8 mouse cellular contexts compared by ENCODE assay signal in the genomic region with DNA sequence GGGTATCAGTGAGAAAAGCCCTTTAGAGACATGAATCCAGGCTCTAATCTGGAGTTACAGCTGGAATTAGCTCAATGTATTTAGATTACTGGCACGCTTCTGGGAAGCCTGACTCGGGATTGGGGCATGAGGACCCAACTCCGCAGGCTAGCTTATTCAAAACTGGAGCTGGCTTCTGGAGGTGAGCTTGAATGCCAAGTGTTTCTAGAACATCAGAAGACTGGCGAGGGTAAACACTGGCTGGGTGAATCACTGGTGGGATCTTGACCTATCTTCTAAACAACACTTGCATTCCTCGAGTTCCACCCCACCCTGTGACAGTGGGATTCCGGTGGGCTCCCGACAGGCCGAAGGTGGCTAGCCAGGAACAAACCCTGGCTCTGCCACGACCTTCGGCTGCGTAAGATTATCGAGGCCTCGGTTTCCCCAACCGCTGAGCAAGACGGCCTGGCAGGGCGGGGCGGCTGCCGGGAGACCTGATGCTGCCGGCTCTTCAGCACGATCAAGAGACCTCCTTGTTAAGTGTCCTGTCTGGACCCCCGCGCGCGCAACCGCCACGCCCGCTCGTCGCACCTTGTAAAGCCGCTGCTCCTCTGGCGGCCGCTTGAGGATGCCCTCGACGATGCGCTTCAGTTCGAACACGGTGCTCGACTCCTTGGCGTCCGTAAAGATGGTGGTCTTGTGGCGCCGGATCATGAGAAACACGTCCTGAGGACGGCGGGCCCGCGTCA. TPM values are rescaled to one million over a fixed set of nuclear protein-coding genes. Genes with fewer than 3 reads are reported as not detected.
DNase-seq lines count a peak whose midpoint lies in the region; ATAC-seq and TF ChIP-seq lines count a peak whose summit lies in the region.

No protein-coding gene starts in this region.

- DNase-seq in thymus, adult 18-20 months, result peak; percentile 60 to 75
- no peak for DNase-seq in thymus, postnatal 25 days
- peak; percentile 47 for DNase-seq in gastrocnemius, postnatal 10 days
- peak in 2 of 3 experiments; percentile 25 to 37 for DNase-seq in liver, embryonic 14.5 days (ENCODE audit: low read depth in 3 of 3, low spot score in 3 of 3)
- DNase-seq in naive thymus-derived CD4-positive, alpha-beta T cell, adult 2 months (ENCODE audit: low read depth), result peak; percentile 72

- 1% methylated on average over 45 of the region's 47 CpGs for WGBS in kidney, embryonic 14.5 days
- under 1% methylated on average over 47 of the region's 47 CpGs for WGBS in liver, embryonic 14.5 days (ENCODE audit: insufficient replicate concordance)

- peak; percentile 39 for ATAC-seq in common myeloid progenitor, adult 5-6 weeks (replicated peaks; ENCODE audit: low read depth, poor library complexity, severe bottlenecking)
- peak; percentile 78 for ATAC-seq in kidney, embryonic 14.5 days (ENCODE audit: low FRiP score, low TSS enrichment)
- peak; percentile 72 for ATAC-seq in liver, embryonic 14.5 days (ENCODE audit: insufficient read depth)

- peak overlapping the region; percentile 85 for H3K9ac ChIP-seq in kidney, embryonic 14.5 days (ENCODE audit: low read depth, low read length)
- H3K9ac ChIP-seq in liver, embryonic 14.5 days (replicated peaks), result peak overlapping the region; percentile 90

- peak overlapping the region; percentile 88 for H3K4me2 ChIP-seq in kidney, embryonic 14.5 days (replicated peaks; ENCODE audit: low read depth, low read length)
- peak overlapping the region; percentile 97 for H3K4me2 ChIP-seq in liver, embryonic 14.5 days (ENCODE audit: low read depth)

- no peaks in the 10 kb centered on the region for H3K27me3 ChIP-seq in kidney, embryonic 14.5 days (ENCODE audit: control insufficient read depth, insufficient read depth, low read length)
- peaks cover 2% of the 10 kb centered on the region; the same call in 1 of the 2 replicates for H3K27me3 ChIP-seq in liver, embryonic 14.5 days (ENCODE audit: control insufficient read depth, insufficient read depth, low read length)
- no peaks in the 10 kb centered on the region for H3K27me3 ChIP-seq in testis, adult 2 months (ENCODE audit: control insufficient read depth, insufficient read depth, low read length)

- peak overlapping the region; percentile 80; the same call in 1 of the 2 replicates for H3K27ac ChIP-seq in kidney, embryonic 14.5 days (ENCODE audit: low read depth, low read length)
- H3K27ac ChIP-seq in liver, embryonic 14.5 days, result peak overlapping the region; percentile 64
- H3K27ac ChIP-seq in testis, adult 2 months (ENCODE audit: control insufficient read depth, insufficient read depth, low read depth, low read length), result peak overlapping the region; percentile 98

- peak overlapping the region; percentile 85 for H3K4me3 ChIP-seq in kidney, embryonic 14.5 days (ENCODE audit: low read length)
- peak overlapping the region; percentile 83 to 87 for H3K4me3 ChIP-seq in liver, embryonic 14.5 days (ENCODE audit: insufficient read depth in 1 of 2, low read depth in 2 of 2, low read length in 2 of 2)
- H3K4me3 ChIP-seq in testis, adult 2 months (ENCODE audit: control insufficient read depth, low read depth, low read length), result peak overlapping the region; percentile 98

- TF ChIP-seq POLR2A in testis, adult 2 months (IDR thresholded peaks at IDR 0.05; ENCODE audit: control insufficient read depth, low read depth, low read length), result no peak; the same call in 1 of the 2 replicates

- TF ChIP-seq CTCF in liver, embryonic 14.5 days (IDR thresholded peaks at IDR 0.05; ENCODE audit: low read depth), result peak; percentile 41
- TF ChIP-seq CTCF in testis, adult 2 months (IDR thresholded peaks at IDR 0.05; ENCODE audit: control insufficient read depth, insufficient read depth, insufficient replicate concordance, low read depth, low read length), result no peak

- H3K36me3 ChIP-seq in kidney, embryonic 14.5 days (ENCODE audit: control insufficient read depth, insufficient read depth, low read length), result peaks cover 40% of the 10 kb centered on the region
- peaks cover 32% of the 10 kb centered on the region for H3K36me3 ChIP-seq in liver, embryonic 14.5 days (replicated peaks; ENCODE audit: control insufficient read depth, insufficient read depth, low read depth)
- H3K36me3 ChIP-seq in testis, adult 2 months (ENCODE audit: control insufficient read depth, insufficient read depth, low read length), result no peaks in the 10 kb centered on the region; the same call in 1 of the 2 replicates

- no peak for TF ChIP-seq EP300 in liver, embryonic 14.5 days (IDR thresholded peaks at IDR 0.05; ENCODE audit: low read depth)

- peaks cover 15% of the 10 kb centered on the region; the same call in 1 of the 2 replicates for H3K4me1 ChIP-seq in kidney, embryonic 14.5 days (ENCODE audit: control insufficient read depth, insufficient read depth, low read length)
- H3K4me1 ChIP-seq in liver, embryonic 14.5 days (replicated peaks; ENCODE audit: control insufficient read depth in 2 of 2, insufficient read depth in 2 of 2, low read length in 1 of 2), result peaks cover 13 to 15% of the 10 kb centered on the region in 2 experiments
- peaks cover 5% of the 10 kb centered on the region; the same call in 1 of the 2 replicates for H3K4me1 ChIP-seq in testis, adult 2 months (ENCODE audit: control insufficient read depth, insufficient read depth, low read length)

- H3K9me3 ChIP-seq in kidney, embryonic 14.5 days (ENCODE audit: control insufficient read depth, low read length), result no peaks in the 10 kb centered on the region
- H3K9me3 ChIP-seq in liver, embryonic 14.5 days (ENCODE audit: control insufficient read depth, low read length), result no peaks in the 10 kb centered on the region; the same call in 1 of the 2 replicates

RNA-seq across cellular contexts. Expression of a gene that starts 0.5 kb away (rescaled TPM):
- 96.2 and 130 TPM in 2 replicates for total RNA-seq in common myeloid progenitor, adult 5-6 weeks (2017)
- total RNA-seq in gastrocnemius, postnatal 10 days (2021), result 100 to 1,000 TPM; 364 to 374 TPM
- polyA plus RNA-seq in kidney, embryonic 14.5 days (2014; fragmentation: Nextera tagmentation; extraction: Ambion mirVana), result 982 and 1,429 TPM in 2 replicates
- 277 and 284 TPM in 2 replicates for polyA plus RNA-seq in liver, embryonic 14.5 days (2012; rRNA removed)
- 519 and 544 TPM in 2 replicates for polyA plus RNA-seq in liver, embryonic 14.5 days (2014; fragmentation: Nextera tagmentation; extraction: Ambion mirVana)
- 1,587 and 1,813 TPM in 2 replicates for polyA plus RNA-seq in testis, adult 2 months (2012; rRNA removed)

RNA-seq across cellular contexts. Expression of a gene that starts 7.4 kb away (rescaled TPM):
- total RNA-seq in common myeloid progenitor, adult 5-6 weeks (2017), result not detected in 2 replicates
- not detected for total RNA-seq in gastrocnemius, postnatal 10 days (2021)
- 0.26 and 0.41 TPM in 2 replicates for polyA plus RNA-seq in kidney, embryonic 14.5 days (2014; fragmentation: Nextera tagmentation; extraction: Ambion mirVana)
- 0.04 TPM in 1 of 2 replicates, not detected in the other for polyA plus RNA-seq in liver, embryonic 14.5 days (2012; rRNA removed)
- not detected in 2 replicates for polyA plus RNA-seq in liver, embryonic 14.5 days (2014; fragmentation: Nextera tagmentation; extraction: Ambion mirVana)
- 0.89 and 1.2 TPM in 2 replicates for polyA plus RNA-seq in testis, adult 2 months (2012; rRNA removed)

RNA-seq across cellular contexts. Expression of a gene that starts 15.2 kb away (rescaled TPM):
- not detected in 2 replicates for total RNA-seq in common myeloid progenitor, adult 5-6 weeks (2017)
- not detected for total RNA-seq in gastrocnemius, postnatal 10 days (2021)
- polyA plus RNA-seq in kidney, embryonic 14.5 days (2014; fragmentation: Nextera tagmentation; extraction: Ambion mirVana), result 0.14 TPM in 1 of 2 replicates, not detected in the other
- 0.06 TPM in 1 of 2 replicates, not detected in the other for polyA plus RNA-seq in liver, embryonic 14.5 days (2012; rRNA removed)
- polyA plus RNA-seq in liver, embryonic 14.5 days (2014; fragmentation: Nextera tagmentation; extraction: Ambion mirVana), result not detected in 2 replicates
- 0.30 and 0.36 TPM in 2 replicates for polyA plus RNA-seq in testis, adult 2 months (2012; rRNA removed)

RNA-seq across cellular contexts. Expression of a gene that starts 15.5 kb away (rescaled TPM):
- total RNA-seq in common myeloid progenitor, adult 5-6 weeks (2017), result not detected in 2 replicates
- not detected for total RNA-seq in gastrocnemius, postnatal 10 days (2021)
- 3.1 and 3.9 TPM in 2 replicates for polyA plus RNA-seq in kidney, embryonic 14.5 days (2014; fragmentation: Nextera tagmentation; extraction: Ambion mirVana)
- polyA plus RNA-seq in liver, embryonic 14.5 days (2012; rRNA removed), result 0.09 and 0.18 TPM in 2 replicates
- polyA plus RNA-seq in liver, embryonic 14.5 days (2014; fragmentation: Nextera tagmentation; extraction: Ambion mirVana), result 0.06 TPM in 1 of 2 replicates, not detected in the other
- 12.2 and 13.8 TPM in 2 replicates for polyA plus RNA-seq in testis, adult 2 months (2012; rRNA removed)

RNA-seq across cellular contexts. Expression of a gene that starts 38.1 kb away (rescaled TPM):
- total RNA-seq in common myeloid progenitor, adult 5-6 weeks (2017), result 234 and 239 TPM in 2 replicates
- 100 to 1,000 TPM; 177 to 255 TPM for total RNA-seq in gastrocnemius, postnatal 10 days (2021)
- polyA plus RNA-seq in kidney, embryonic 14.5 days (2014; fragmentation: Nextera tagmentation; extraction: Ambion mirVana), result 560 and 567 TPM in 2 replicates
- 136 and 152 TPM in 2 replicates for polyA plus RNA-seq in liver, embryonic 14.5 days (2012; rRNA removed)
- polyA plus RNA-seq in liver, embryonic 14.5 days (2014; fragmentation: Nextera tagmentation; extraction: Ambion mirVana), result 107 and 120 TPM in 2 replicates
- 259 and 286 TPM in 2 replicates for polyA plus RNA-seq in testis, adult 2 months (2012; rRNA removed)
